Mouse (Mus musculus) CH12.LX (cell line): ENCODE results near the gene Rhbdl1. TPM values are rescaled to one million over a fixed set of nuclear protein-coding genes. Genes with fewer than 3 reads are reported as not detected.
A peak's percentile ranks its signal among the peaks of the same experiment; 100 is the strongest.

ENCODE experiments used
- DNase-seq: peaks from one replicate; pipeline ENCODE4 v3.0.0-alpha.2; 2013; ENCODE audit errors: extremely low read depth
- H3K27ac ChIP-seq: 2 replicates; pipeline ENCODE4 v1.5.1; 2012; ENCODE audit warnings: low read depth, mild to moderate bottlenecking, control low read depth, moderate library complexity; ENCODE audit not compliant: insufficient read depth
- H3K27me3 ChIP-seq: replicated peaks from 2 replicates; pipeline ENCODE3; 2012; ENCODE audit warnings: inconsistent platforms
- H3K36me3 ChIP-seq, 2 experiments: replicated peaks in 1 of 2; 2 replicates each; pipeline versions ENCODE3 to v1.6.1; 2012; ENCODE audit warnings: inconsistent platforms in 1 of 2, low read length in 1 of 2, mild to moderate bottlenecking in 1 of 2, mixed read lengths in 1 of 2, moderate library complexity in 1 of 2; ENCODE audit not compliant: control insufficient read depth in 1 of 2, insufficient read depth in 1 of 2
- H3K4me1 ChIP-seq, 2 experiments: 2 replicates each; pipeline ENCODE4 v1.6.1; 2012; ENCODE audit warnings: inconsistent platforms in 1 of 2, moderate library complexity in 1 of 2; ENCODE audit not compliant: insufficient read depth in 2 of 2, control insufficient read depth in 1 of 2
- H3K4me2 ChIP-seq: 2 replicates; pipeline ENCODE4 v1.6.1; 2012; ENCODE audit warnings: low read depth, mild to moderate bottlenecking, control low read depth; ENCODE audit not compliant: poor library complexity, insufficient read depth, severe bottlenecking
- H3K4me3 ChIP-seq, 3 experiments: fragments of 150-350 bp in 1 of 3; sonication (generic) in 1 of 3; replicated peaks in 1 of 3; 2 replicates each; pipeline versions ENCODE3 to v1.5.1; 2011 to 2012; ENCODE audit warnings: low read depth in 2 of 3, low read length in 2 of 3, mild to moderate bottlenecking in 2 of 3, moderate library complexity in 2 of 3, control low read depth in 1 of 3, improper control_type of control experiment in 1 of 3, inconsistent platforms in 1 of 3, mixed read lengths in 1 of 3; ENCODE audit not compliant: poor library complexity in 1 of 3
- H3K79me2 ChIP-seq: replicated peaks from 2 replicates; pipeline ENCODE4 v1.6.1; 2012; ENCODE audit warnings: mild to moderate bottlenecking, moderate library complexity; ENCODE audit not compliant: control insufficient read depth, poor library complexity, insufficient read depth, severe bottlenecking; ENCODE audit errors: extremely low read depth
- H3K9ac ChIP-seq: 2 replicates; pipeline ENCODE4 v1.6.1; 2012; ENCODE audit warnings: low read depth, mild to moderate bottlenecking, control low read depth, moderate library complexity; ENCODE audit not compliant: insufficient read depth
- H3K9me3 ChIP-seq: replicated peaks from 2 replicates; pipeline ENCODE3; 2012; ENCODE audit warnings: low read length, inconsistent platforms, mixed read lengths
- BHLHE40 ChIP-seq: IDR thresholded peaks from 2 replicates; pipeline ENCODE4 v1.6.1; 2011; ENCODE audit warnings: mild to moderate bottlenecking, low read depth, low read length, improper control_type of control experiment
- CHD2 ChIP-seq: IDR thresholded peaks from 2 replicates; pipeline ENCODE4 v1.6.1; 2011; ENCODE audit warnings: low read length, improper control_type of control experiment
- CTCF ChIP-seq, 2 experiments: IDR thresholded peaks in 1 of 2; conservative IDR thresholded peaks in 1 of 2; 2 replicates each; pipeline ENCODE4 v1.5.1; 2011 to 2012; ENCODE audit warnings: low read depth in 2 of 2, low read length in 2 of 2, improper control_type of control experiment in 1 of 2, inconsistent platforms in 1 of 2, mild to moderate bottlenecking in 1 of 2, moderate library complexity in 1 of 2
- ELF1 ChIP-seq: IDR thresholded peaks from 2 replicates; pipeline ENCODE4 v1.6.1; 2014; ENCODE audit warnings: low read depth, mild to moderate bottlenecking, inconsistent platforms, low read length, improper control_type of control experiment
- EP300 ChIP-seq: IDR thresholded peaks from 2 replicates; pipeline ENCODE4 v1.6.1; 2011; ENCODE audit warnings: low read length, improper control_type of control experiment
- ETS1 ChIP-seq: conservative IDR thresholded peaks from 2 replicates; pipeline ENCODE4 v1.6.1; 2012; ENCODE audit warnings: low read depth, mild to moderate bottlenecking, inconsistent platforms, low read length, improper control_type of control experiment, moderate library complexity
- GABPA ChIP-seq: IDR thresholded peaks from 2 replicates; pipeline ENCODE4 v1.6.1; 2012; ENCODE audit warnings: low read depth, low read length, improper control_type of control experiment, inconsistent platforms; ENCODE audit not compliant: insufficient replicate concordance
- HCFC1 ChIP-seq: IDR thresholded peaks from 2 replicates; pipeline ENCODE4 v1.6.1; 2012; ENCODE audit warnings: low read depth, mild to moderate bottlenecking, inconsistent platforms, low read length, improper control_type of control experiment
- JUND ChIP-seq: conservative IDR thresholded peaks from 2 replicates; pipeline ENCODE4 v1.6.1; 2011; ENCODE audit warnings: low read depth, low read length, improper control_type of control experiment
- MAFK ChIP-seq: IDR thresholded peaks from 2 replicates; pipeline ENCODE4 v1.6.1; 2011; ENCODE audit warnings: low read length, improper control_type of control experiment; ENCODE audit not compliant: insufficient replicate concordance
- MAZ ChIP-seq: IDR thresholded peaks from 2 replicates; pipeline ENCODE4 v1.6.1; 2012; ENCODE audit warnings: low read depth, mild to moderate bottlenecking, inconsistent platforms, low read length, improper control_type of control experiment, moderate library complexity
- MEF2A ChIP-seq: IDR thresholded peaks from 2 replicates; pipeline ENCODE4 v1.6.1; 2014; ENCODE audit warnings: low read depth, mild to moderate bottlenecking, inconsistent platforms, low read length, improper control_type of control experiment, borderline replicate concordance
- MYC ChIP-seq: IDR thresholded peaks from 2 replicates; pipeline ENCODE4 v1.6.1; 2011; ENCODE audit warnings: low read depth, mild to moderate bottlenecking, improper control_type of control experiment, low read length
- PAX5 ChIP-seq: IDR thresholded peaks from 2 replicates; pipeline ENCODE4 v1.6.1; 2012; ENCODE audit warnings: low read length, inconsistent platforms, mixed read lengths
- POLR2AphosphoS2 ChIP-seq: IDR thresholded peaks from 2 replicates; pipeline ENCODE4 v1.6.1; 2011; ENCODE audit warnings: low read depth, low read length, improper control_type of control experiment
- RAD21 ChIP-seq: IDR thresholded peaks from 2 replicates; pipeline ENCODE4 v1.6.1; 2011; ENCODE audit warnings: low read depth, mild to moderate bottlenecking, low read length, improper control_type of control experiment, moderate library complexity
- SIN3A ChIP-seq: IDR thresholded peaks from 2 replicates; pipeline ENCODE4 v1.6.1; 2012; ENCODE audit warnings: low read length, improper control_type of control experiment, inconsistent platforms
- TBP ChIP-seq: conservative IDR thresholded peaks from 2 replicates; pipeline ENCODE4 v1.6.1; 2011; ENCODE audit warnings: low read depth, low read length, improper control_type of control experiment
- UBTF ChIP-seq: IDR thresholded peaks from 2 replicates; pipeline ENCODE4 v1.6.1; 2012; ENCODE audit warnings: low read depth, mild to moderate bottlenecking, inconsistent platforms, low read length, improper control_type of control experiment, moderate library complexity
- USF1 ChIP-seq: IDR thresholded peaks from 2 replicates; pipeline ENCODE4 v1.6.1; 2014; ENCODE audit warnings: low read depth, mild to moderate bottlenecking, inconsistent platforms, low read length, improper control_type of control experiment
- ZC3H11A ChIP-seq: IDR thresholded peaks from 2 replicates; pipeline ENCODE4 v1.6.1; 2012; ENCODE audit warnings: low read depth, mild to moderate bottlenecking, inconsistent platforms, low read length, improper control_type of control experiment
- ZKSCAN1 ChIP-seq: IDR thresholded peaks from 2 replicates; pipeline ENCODE4 v1.6.1; 2012; ENCODE audit warnings: low read depth, inconsistent platforms, low read length, improper control_type of control experiment, borderline replicate concordance
- ZNF384 ChIP-seq: IDR thresholded peaks from 2 replicates; pipeline ENCODE4 v1.6.1; 2012; ENCODE audit warnings: low read depth, low read length, improper control_type of control experiment, inconsistent platforms
- dilution Hi-C: fragments of 300-500 bp; cut with MboI; formaldehyde crosslinking; loops from 2 replicates; pipeline ENCODE4 v1.14.3; 2020; ENCODE audit warnings: low sequenced_read_pairs; ENCODE audit not compliant: extremely low pct_unique_long_range_greater_than_20kb, extremely low pct_ligation_motif_present
- in situ Hi-C: fragments of 300-500 bp; cut with MboI; formaldehyde crosslinking; loops from 3 replicates; pipeline ENCODE4 v1.14.3; 2019; ENCODE audit warnings: low sequenced_read_pairs, low pct_ligation_motif_present, low pct_unique_long_range_greater_than_20kb, mixed read lengths
- polyA plus RNA-seq: library from polyadenylated mRNA; unstranded; fragments of >175 nt; gene quantifications from 2 replicates; pipeline ENCODE4 v1.2.1, GENCODE M21; 2012; ENCODE audit warnings: low read depth; ENCODE audit not compliant: insufficient read length
- total RNA-seq, 2 experiments: library from RNA; depleted of rRNA; stranded (reverse); fragments of 300-350 nt in 1 of 2; fragments of >200 nt in 1 of 2; gene quantifications; 2 replicates each; pipeline ENCODE4 v1.2.3; 2012 to 2014

The Rhbdl1 gene
- total and polyA plus RNA-seq, 3 experiments = 1.9 to 2.8 TPM; not detected in 1

GRCm38 (mm10) chr17:25808789-25809605 lies 28.1 kb downstream of the Rhbdl1 start, which contains the start of gene Fbxl16:
Gene Fbxl16, plus strand, starts transcription at chr17:25809085.
- dilution Hi-C loops = no loop called here
- TF ChIP-seq EP300 (no peak), PAX5 (no peak), CTCF (conservative IDR thresholded peaks at IDR 0.05 in 1 of 2, IDR thresholded peaks at IDR 0.05 in 1 of 2; ENCODE audit: low read depth in 2 of 2, low read length in 2 of 2) (peak in 1 of 2 experiments; percentile 0; a peak in 1 of 4 replicates), SIN3A (no peak), MEF2A (no peak), UBTF (no peak), RAD21 (no peak), ZC3H11A (no peak)
- TF ChIP-seq, all 38 proteins: peak for 1
- Histone ChIP-seq H3K9ac (no peak within 1 kb of the TSS), H3K27me3 (peaks cover 74% of the 10 kb centered on the region), H3K4me2 (no peak within 1 kb of the TSS), H3K4me3 (no peak within 1 kb of the TSS), H3K36me3 (no peaks in the 10 kb centered on the region), H3K9me3 (no peaks in the 10 kb centered on the region), H3K4me1 (no peaks in the 10 kb centered on the region), H3K79me2 (no peaks in the 10 kb centered on the region), H3K27ac (no peak within 1 kb of the TSS)
- no peak for DNase-seq
- in situ Hi-C loops = no loop called here

DNA sequence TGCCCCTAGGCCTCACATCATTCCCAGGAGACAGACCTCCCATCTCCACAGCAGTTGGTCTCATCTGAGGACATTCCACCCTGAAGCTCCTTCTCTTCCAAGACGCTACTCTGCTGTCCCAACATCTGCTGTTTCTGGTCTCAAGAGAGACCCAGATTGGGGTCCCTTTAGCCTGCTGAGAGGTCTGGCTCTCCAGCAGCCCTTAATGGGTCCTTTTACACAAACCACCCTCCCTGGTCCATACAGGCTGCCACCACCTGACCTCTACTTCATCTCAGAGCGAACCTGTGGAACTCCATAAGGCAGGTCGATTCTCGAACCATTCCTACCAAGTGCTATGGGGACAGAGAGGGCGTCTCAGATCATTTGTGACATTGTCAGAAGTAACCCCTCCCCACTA lies 29.1 kb downstream of the Rhbdl1 start:
- H3K4me1 ChIP-seq = 0 out of 4 replicates have a peak, but pooled peaks cover 0 to 3% of the 10 kb centered on the region in 2 experiments
- H3K9ac ChIP-seq = no peak overlapping the region
- H3K36me3 ChIP-seq = no peaks in the 10 kb centered on the region
- no peak overlapping the region for H3K4me3 ChIP-seq
- DNase-seq = no peak
- H3K79me2 ChIP-seq = no peaks in the 10 kb centered on the region
- H3K9me3 ChIP-seq = no peaks in the 10 kb centered on the region
- peaks cover 74% of the 10 kb centered on the region for H3K27me3 ChIP-seq
- H3K27ac ChIP-seq = no peak overlapping the region
- H3K4me2 ChIP-seq = no peak overlapping the region
- dilution Hi-C loops = no loop called here
- TF ChIP-seq ZC3H11A (no peak), ZNF384 (no peak), HCFC1 (no peak), ZKSCAN1 (no peak), SIN3A (no peak), CTCF (conservative IDR thresholded peaks at IDR 0.05 in 1 of 2, IDR thresholded peaks at IDR 0.05 in 1 of 2; ENCODE audit: low read depth in 2 of 2, low read length in 2 of 2) (no peak), CHD2 (no peak), MAFK (no peak), ELF1 (no peak), JUND (no peak), MYC (no peak), USF1 (no peak), TBP (no peak), POLR2AphosphoS2 (no peak), ETS1 (no peak), GABPA (no peak), BHLHE40 (no peak), MAZ (no peak), RAD21 (no peak)
- in situ Hi-C loops = no loop called here
